Mouse (Mus musculus): ENCODE results near the gene Becn1.
A peak's percentile ranks its signal among the peaks of the same experiment; 100 is the strongest.
"Not testable (repeated sequence)": the region's sequence is repeated elsewhere in the genome, so short reads cannot be mapped to it uniquely, and the experiment has no call there.

Becn1 gene

GRCm38 (mm10) chr11:101302004-101302798, at the start of gene Becn1:
Gene Becn1 (minus strand): TSS chr11:101302286.
- DNase-seq (ENCODE audit: low spot score) = peak; percentile 98

- DNase-seq (ENCODE audit: low spot score) = no peak
Measured at GRCm38 (mm10) chr11:101351721-101352111, 49.6 kb upstream of the Becn1 start.

DNA sequence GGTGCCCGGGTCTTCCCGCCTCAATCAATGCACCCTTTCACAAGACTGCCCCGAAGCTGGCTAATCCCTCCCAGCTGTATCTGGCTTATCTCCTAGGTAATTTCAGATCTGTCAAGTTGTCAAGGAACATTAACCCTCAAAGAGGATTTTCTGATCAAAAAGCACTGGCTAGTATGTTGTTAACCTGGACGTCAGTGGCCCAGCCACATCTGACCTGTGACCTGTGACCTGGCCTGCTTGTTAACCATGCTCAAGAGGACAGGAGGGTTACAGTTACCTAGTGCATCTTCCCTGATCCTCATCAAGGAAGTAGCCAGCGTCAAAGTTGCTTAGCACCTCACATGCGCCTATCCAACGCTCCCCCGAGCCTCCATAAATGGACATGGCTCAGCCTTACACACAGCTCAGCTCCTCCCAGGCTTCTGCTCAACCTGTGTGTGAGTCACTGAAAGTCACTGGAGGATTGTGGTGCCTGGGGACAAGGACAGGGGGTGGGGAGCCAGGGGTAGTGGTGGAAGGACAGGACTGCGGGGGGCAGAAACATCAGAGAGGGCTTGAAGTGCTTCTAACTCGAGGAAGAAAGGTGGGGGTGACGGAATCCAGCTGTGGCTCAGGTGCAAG, 49.1 kb upstream of the Becn1 start:
- no peak for DNase-seq (ENCODE audit: low spot score)

GRCm38 (mm10) chr11:101349216-101349615, 47.1 kb upstream of the Becn1 start:
- DNase-seq (ENCODE audit: low spot score) = no peak

DNA sequence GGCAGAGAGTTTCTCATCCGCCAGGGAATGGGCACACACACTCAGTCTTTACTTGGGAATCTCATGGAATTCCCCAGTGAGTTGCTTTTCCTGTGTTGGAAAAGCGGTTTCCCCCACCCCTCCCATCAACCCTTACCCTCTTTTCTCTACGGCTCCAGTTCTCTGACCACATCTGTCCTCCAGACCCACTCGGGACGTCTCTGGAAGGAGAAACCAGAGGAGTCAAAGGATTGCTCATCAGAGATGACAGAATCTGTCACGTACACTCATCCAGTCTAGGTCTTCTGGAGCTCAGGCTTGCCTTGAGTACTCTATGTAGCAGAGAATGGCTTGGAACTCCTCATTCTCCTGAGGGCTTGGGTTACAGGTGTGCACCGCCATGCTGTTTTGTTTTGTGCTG, 46.7 kb upstream of the Becn1 start:
- no peak for DNase-seq (ENCODE audit: low spot score)

DNA sequence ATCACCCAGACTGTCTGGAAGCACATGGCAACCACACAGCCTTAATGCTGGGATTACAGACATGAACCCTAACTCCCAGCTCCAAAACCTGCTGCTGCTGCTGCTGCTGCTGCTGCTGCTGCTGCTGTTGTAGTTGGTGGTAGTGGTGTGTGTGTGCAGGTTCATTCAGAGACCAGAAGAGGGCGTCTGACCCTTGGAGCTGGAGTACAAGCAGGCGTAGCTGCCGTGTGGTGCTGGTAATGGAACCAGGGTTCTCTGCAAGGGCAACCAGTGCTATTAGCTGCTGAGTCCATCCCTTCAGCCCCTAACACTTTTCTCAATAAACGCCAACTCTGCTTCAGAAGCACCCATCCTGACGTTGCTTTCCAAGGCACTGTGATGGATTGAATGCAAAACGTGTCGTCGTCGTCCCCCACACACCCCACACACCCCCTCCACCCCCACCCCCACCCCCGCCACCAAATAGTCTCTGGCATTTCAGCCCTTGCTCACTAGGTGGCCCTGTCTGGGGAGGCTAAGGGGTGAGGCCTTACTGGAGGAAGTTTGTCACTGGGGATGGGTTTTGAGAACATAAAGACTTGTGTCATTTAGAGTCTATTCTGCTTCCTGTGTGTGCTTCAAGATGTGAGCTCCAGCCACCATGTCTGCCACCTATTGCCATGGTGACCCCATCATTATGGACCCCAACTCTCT, 45.1 kb upstream of the Becn1 start:
- DNase-seq (ENCODE audit: low spot score) = no peak

DNA sequence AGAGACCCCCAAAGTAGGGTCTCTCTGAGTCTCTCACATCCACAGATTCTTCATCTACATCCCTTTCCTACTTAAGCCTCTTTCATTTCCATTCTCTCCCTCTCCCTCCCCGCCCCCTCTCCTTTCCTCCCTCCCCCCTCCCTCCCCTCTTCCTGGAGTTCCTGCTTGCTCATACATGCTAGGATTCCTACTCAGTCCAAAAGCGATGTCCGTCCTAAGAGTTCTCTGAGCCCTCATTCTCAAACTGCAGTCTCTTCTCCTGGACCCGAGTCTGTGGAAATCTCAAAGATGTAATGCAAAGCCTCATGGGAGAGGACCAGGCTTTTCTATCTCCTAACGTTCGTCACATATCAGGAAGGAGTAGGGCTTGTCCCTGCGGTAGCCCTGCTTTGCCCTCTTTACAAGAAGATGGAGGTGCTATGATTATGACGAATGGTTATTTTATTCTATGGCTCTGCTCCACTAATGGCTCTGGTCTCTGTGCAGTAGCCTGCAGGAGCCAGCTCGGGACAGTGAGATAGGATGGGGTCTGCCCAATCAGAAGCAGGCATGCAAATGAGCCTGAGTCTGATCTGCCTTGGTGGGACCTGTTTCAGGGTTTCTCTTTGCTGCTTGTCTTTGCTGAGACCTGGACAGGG, 36.2 kb upstream of the Becn1 start:
- DNase-seq (ENCODE audit: low spot score) = peak; percentile 80

DNA sequence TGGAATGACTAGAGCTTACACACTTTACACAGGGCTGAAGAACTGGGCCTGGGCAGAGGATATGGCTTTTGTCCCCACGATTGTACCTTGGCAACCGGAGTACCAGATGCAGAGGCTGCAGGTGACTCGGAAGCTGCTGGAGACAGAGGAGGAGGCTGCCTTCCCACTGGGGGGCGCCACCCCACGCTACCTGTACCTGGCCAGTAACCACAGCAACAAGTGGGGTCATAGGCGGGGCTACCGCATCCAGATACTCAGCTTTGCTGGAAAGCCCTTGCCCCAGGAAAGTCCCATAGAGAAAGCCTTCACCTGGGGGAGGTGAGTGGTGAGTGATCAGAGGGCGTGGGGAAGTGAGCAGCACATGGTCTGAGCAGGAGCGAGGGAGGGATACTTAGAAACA, 33.6 kb upstream of the Becn1 start:
- no peak for DNase-seq (ENCODE audit: low spot score)

- peak; percentile 24 for DNase-seq (ENCODE audit: low spot score)
Measured at GRCm38 (mm10) chr11:101334516-101334915, 32.4 kb upstream of the Becn1 start.

GRCm38 (mm10) chr11:101334023-101334422, 31.9 kb upstream of the Becn1 start:
- DNase-seq (ENCODE audit: low spot score) = peak; percentile 37

- no peak for DNase-seq (ENCODE audit: low spot score)
Measured at GRCm38 (mm10) chr11:101332537-101332936, 30.5 kb upstream of the Becn1 start.

DNA sequence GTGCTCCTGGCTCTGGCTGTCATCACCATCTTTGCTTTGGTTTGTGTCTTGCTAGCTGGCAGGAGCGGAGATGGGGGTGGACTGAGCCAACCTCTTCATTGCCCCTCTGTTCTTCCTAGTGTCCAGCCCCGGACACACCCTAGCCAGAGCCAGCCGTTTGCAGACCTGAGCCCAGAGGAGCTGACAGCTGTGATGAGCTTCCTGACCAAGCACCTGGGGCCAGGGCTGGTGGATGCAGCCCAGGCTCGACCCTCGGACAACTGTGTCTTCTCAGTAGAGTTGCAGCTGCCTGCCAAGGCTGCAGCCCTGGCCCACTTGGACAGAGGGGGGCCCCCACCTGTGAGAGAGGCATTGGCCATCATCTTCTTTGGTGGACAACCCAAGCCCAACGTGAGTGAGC, 28.9 kb upstream of the Becn1 start:
- DNase-seq (ENCODE audit: low spot score) = not testable (repeated sequence)

DNA sequence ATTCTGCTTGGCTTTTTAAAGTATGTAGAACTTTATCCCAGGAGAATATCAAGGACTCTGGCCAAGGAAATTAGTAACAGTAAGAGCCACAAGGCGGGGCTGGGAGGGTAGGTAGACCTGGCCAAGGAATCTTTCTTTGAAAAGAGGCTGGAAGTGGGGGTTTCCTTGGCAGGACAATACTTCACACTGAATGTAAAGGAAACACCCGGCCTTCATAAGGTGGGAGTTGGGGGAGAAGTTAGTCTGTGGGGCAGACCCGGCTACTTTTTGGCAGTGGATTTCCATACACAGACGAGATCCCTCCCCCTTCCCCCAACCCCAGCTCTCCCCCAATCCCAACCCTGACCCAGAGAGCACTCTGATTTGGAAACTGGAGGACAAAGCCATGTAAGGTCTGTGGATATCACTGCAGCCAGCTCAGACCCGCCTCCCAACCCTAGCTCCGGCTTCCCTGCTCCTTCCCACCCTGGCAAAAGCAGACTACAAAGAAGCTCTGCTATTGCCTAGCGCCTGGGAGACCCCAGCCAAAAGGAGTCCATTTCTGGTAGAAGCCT, 28.4 kb upstream of the Becn1 start, which contains the start of gene Aoc3:
Gene Aoc3, plus strand, starts transcription at position 235 of the 554 bp plus-strand sequence.
- DNase-seq (ENCODE audit: low spot score) = no peak

- DNase-seq (ENCODE audit: low spot score) = no peak
Measured at GRCm38 (mm10) chr11:101328941-101329635, 27.0 kb upstream of the Becn1 start.

- DNase-seq (ENCODE audit: low spot score) = peak; percentile 23
Measured at GRCm38 (mm10) chr11:101327311-101327710, 25.2 kb upstream of the Becn1 start.

- no peak for DNase-seq (ENCODE audit: low spot score)
Measured at GRCm38 (mm10) chr11:101326147-101326546, 24.1 kb upstream of the Becn1 start.

- not testable (repeated sequence) for DNase-seq (ENCODE audit: low spot score)
Measured at GRCm38 (mm10) chr11:101325201-101325600, 23.1 kb upstream of the Becn1 start.

DNA sequence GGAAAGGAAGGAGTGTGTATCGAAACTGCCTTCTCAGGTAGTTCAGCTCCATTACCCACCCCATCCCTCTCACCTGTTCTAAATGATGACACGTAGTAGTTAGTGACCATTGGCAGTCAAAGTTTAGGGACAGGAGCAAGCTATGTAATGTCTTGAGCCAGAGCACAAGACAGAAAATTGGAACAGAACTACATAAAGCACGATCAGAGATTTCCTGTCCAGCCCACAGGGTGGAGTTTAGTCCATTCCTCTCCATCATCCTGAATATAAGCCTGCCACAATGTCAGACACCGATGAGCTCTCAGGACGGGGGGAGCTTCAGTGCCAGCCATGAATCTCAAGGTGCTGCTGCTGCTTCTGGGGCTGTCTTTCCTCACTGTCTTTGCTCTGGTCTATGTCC, 22.7 kb upstream of the Becn1 start, which contains the start of gene Aoc2:
Gene Aoc2, plus strand, starts transcription at position 301 of the 400 bp plus-strand sequence.
- DNase-seq (ENCODE audit: low spot score) = no peak

DNA sequence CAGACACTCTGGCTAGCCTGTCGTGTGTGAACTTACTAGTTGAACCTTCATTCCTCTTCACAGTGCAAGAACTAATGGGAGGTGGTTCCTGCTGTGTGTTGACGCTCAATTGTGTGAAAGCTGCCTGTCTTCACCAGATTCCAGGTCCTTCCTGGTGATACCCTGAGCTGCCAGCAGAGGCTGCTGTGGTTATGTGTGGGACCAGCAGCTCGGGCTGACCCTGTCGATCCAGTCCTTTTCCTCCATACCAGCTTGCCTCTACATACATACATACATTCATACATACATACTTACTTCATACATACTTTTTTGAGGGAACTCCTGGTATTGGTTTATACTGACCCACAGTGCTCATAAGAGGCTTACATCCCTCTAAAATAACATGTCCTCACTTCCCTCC, 21.5 kb upstream of the Becn1 start:
- peak; percentile 81 for DNase-seq (ENCODE audit: low spot score)

- DNase-seq (ENCODE audit: low spot score) = peak; percentile 24
Measured at GRCm38 (mm10) chr11:101316501-101316917, 14.4 kb upstream of the Becn1 start.

All from retina, embryonic 14.5 days (tissue).